Mouse (Mus musculus): ENCODE measurements at regions not wholly inside any gene's neighbourhood (a gene's known extent, or its start where the extent isn't known, plus 50 kb on each side); places are given as distances from the start of the nearest gene placed in this dataset.

DNA sequence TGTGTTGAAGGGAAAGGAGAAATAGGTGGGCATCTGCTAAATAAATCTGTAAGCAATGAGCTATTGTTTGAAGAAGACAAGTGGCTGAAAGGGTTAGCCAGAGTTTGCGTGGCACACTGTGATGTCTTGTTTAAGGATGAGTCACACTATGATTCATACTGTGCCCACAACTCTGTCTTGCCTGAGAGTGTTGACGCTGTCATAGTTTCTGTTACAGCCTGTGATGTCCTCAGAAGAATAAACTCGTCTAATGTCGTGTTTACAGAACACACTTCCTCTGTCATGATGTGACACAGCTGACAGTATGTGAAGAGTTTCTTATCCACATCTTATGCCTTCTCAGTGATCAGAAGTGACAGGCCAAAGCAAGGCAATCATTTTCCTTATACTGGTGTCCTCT, 274.5 kb upstream of the Tmem132c start:
- Histone ChIP-seq H3K27ac (ENCODE audit: low read length) (no peak overlapping the region), H3K4me1 (ENCODE audit: insufficient read depth, low read depth, low read length) (no peaks in the 10 kb centered on the region), H3K4me3 (ENCODE audit: low read depth, low read length) (no peak overlapping the region), H3K4me2 (replicated peaks; ENCODE audit: low read depth, low read length) (no peak overlapping the region), H3K36me3 (ENCODE audit: insufficient read depth, low read length) (no peaks in the 10 kb centered on the region), H3K9ac (replicated peaks; ENCODE audit: low read depth) (no peak overlapping the region), H3K9me3 (ENCODE audit: low read length) (no peaks in the 10 kb centered on the region), H3K27me3 (replicated peaks; ENCODE audit: insufficient read depth, low read length) (no peaks in the 10 kb centered on the region)
- ATAC-seq (peak; percentile 85), DNase-seq (ENCODE audit: low spot score) (peak; percentile 51)
- TF ChIP-seq CTCF (IDR thresholded peaks at IDR 0.05) (no peak), EP300 (IDR thresholded peaks at IDR 0.05) (peak; percentile 68)
- 34% methylated on average over 4 of the region's 4 CpGs for WGBS

DNA sequence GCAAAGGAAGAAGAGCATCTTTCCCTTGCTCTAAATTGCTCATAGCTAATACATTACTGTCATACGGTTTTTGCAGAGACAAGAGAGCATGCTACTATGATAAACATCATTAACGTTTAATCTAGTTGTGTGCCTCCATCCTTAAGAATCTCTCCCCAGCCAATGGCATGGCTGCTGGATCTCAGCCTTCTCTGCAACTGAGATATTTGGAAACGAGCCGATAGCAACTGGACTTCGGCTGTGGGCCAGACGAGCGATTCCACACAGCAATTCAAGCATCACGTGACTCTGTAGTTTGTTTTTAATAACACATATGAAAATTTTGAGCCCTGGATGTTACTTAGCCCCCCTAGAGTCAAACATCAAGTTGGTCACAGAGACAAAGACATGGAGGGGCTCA, 272.2 kb upstream of the Tmem132c start:
- no peak overlapping the region for H3K4me3 ChIP-seq (ENCODE audit: low read depth, low read length)
- H3K27me3 ChIP-seq (replicated peaks; ENCODE audit: insufficient read depth, low read length) = no peaks in the 10 kb centered on the region
- no peaks in the 10 kb centered on the region for H3K36me3 ChIP-seq (ENCODE audit: insufficient read depth, low read length)
- no peaks in the 10 kb centered on the region for H3K9me3 ChIP-seq (ENCODE audit: low read length)
- 66% methylated on average over 8 of the region's 8 CpGs for WGBS
- H3K4me2 ChIP-seq (replicated peaks; ENCODE audit: low read depth, low read length) = no peak overlapping the region
- H3K9ac ChIP-seq (replicated peaks; ENCODE audit: low read depth) = no peak overlapping the region
- H3K4me1 ChIP-seq (ENCODE audit: insufficient read depth, low read depth, low read length) = no peaks in the 10 kb centered on the region
- no peak overlapping the region for H3K27ac ChIP-seq (ENCODE audit: low read length)
- ATAC-seq (no peak), DNase-seq (ENCODE audit: low spot score) (peak; percentile 51)
- TF ChIP-seq EP300 (IDR thresholded peaks at IDR 0.05) (no peak), CTCF (IDR thresholded peaks at IDR 0.05) (no peak)

DNA sequence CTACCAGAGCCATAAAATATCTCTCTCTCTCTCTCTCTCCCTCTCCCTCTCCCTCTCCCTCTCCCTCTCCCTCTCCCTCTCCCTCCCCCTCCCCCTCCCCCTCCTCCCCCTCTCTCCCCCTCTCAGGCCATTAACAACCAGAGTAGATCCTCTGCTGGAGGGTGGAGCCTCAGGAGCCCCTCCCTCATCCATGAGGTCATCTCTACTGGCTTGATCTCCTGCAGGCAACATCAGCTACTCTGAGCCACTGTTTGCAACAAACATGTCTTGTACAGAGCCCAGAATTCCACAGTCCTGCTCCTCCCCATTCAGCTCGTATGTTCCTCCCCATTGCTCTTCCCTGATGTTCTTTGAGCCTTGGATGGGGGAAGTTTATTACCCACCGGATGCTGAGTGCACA, 270.3 kb upstream of the Tmem132c start:
- H3K27me3 ChIP-seq (replicated peaks; ENCODE audit: insufficient read depth, low read length) = no peaks in the 10 kb centered on the region
- H3K36me3 ChIP-seq (ENCODE audit: insufficient read depth, low read length) = no peaks in the 10 kb centered on the region
- ATAC-seq (no peak), DNase-seq (ENCODE audit: low spot score) (no peak)
- no peaks in the 10 kb centered on the region for H3K9me3 ChIP-seq (ENCODE audit: low read length)
- no peak overlapping the region for H3K9ac ChIP-seq (replicated peaks; ENCODE audit: low read depth)
- no peak overlapping the region for H3K27ac ChIP-seq (ENCODE audit: low read length)
- no peaks in the 10 kb centered on the region for H3K4me1 ChIP-seq (ENCODE audit: insufficient read depth, low read depth, low read length)
- 35% methylated on average over 2 of the region's 2 CpGs for WGBS
- TF ChIP-seq EP300 (IDR thresholded peaks at IDR 0.05) (no peak), CTCF (IDR thresholded peaks at IDR 0.05) (no peak)
- no peak overlapping the region for H3K4me2 ChIP-seq (replicated peaks; ENCODE audit: low read depth, low read length)
- H3K4me3 ChIP-seq (ENCODE audit: low read depth, low read length) = no peak overlapping the region

DNA sequence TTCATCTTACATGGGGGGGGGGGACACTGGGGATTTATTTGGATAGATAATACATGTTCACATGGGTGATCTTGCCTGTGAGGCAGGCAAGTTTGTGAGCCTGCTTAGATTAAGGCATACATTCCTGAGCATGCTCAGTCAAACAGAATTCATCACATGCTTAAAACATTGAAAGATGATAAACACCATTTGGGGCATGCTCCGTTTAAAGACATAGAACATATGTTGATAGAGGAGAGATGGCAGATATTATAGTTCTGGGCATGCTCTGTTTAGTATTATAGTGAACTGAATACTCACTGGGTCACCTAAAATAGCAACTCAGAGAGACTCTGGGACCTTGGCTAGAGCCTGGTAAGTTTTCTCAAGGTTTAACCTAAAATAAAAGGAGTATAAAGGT, 269.6 kb upstream of the Tmem132c start:
- Histone ChIP-seq H3K27ac (ENCODE audit: low read length) (no peak overlapping the region), H3K4me3 (ENCODE audit: low read depth, low read length) (no peak overlapping the region), H3K36me3 (ENCODE audit: insufficient read depth, low read length) (no peaks in the 10 kb centered on the region), H3K9ac (replicated peaks; ENCODE audit: low read depth) (no peak overlapping the region), H3K4me2 (replicated peaks; ENCODE audit: low read depth, low read length) (no peak overlapping the region), H3K9me3 (ENCODE audit: low read length) (no peaks in the 10 kb centered on the region), H3K4me1 (ENCODE audit: insufficient read depth, low read depth, low read length) (no peaks in the 10 kb centered on the region), H3K27me3 (replicated peaks; ENCODE audit: insufficient read depth, low read length) (no peaks in the 10 kb centered on the region)
- no peak for DNase-seq (ENCODE audit: low spot score)
- no peak for TF ChIP-seq CTCF (IDR thresholded peaks at IDR 0.05)
- no peak for TF ChIP-seq EP300 (IDR thresholded peaks at IDR 0.05)
- 27% methylated on average over 1 of the region's 1 CpGs for WGBS
- no peak for ATAC-seq

DNA sequence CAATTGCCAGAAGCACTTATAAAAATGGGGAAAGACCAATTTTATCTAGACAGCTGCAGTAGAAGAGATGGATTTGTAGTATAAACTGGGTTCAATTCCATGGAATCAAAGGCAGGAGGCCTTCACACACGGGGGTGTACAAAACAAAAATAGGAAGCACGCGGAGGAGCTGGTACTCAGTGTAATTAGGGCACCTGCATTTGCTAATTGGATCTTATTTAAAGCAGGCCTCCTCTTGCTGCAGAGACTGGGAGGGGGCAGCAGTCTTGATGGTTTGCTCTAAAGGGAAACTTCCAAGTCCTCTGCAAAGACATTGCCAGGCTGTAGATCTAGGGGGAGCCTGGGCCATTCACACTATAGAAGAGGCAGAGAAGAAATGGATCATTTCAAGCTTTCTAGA, 268.2 kb upstream of the Tmem132c start:
- Histone ChIP-seq H3K9ac (replicated peaks; ENCODE audit: low read depth) (no peak overlapping the region), H3K4me2 (replicated peaks; ENCODE audit: low read depth, low read length) (no peak overlapping the region), H3K27ac (ENCODE audit: low read length) (no peak overlapping the region), H3K27me3 (replicated peaks; ENCODE audit: insufficient read depth, low read length) (no peaks in the 10 kb centered on the region), H3K9me3 (ENCODE audit: low read length) (no peaks in the 10 kb centered on the region), H3K4me1 (ENCODE audit: insufficient read depth, low read depth, low read length) (no peaks in the 10 kb centered on the region), H3K36me3 (ENCODE audit: insufficient read depth, low read length) (no peaks in the 10 kb centered on the region), H3K4me3 (ENCODE audit: low read depth, low read length) (no peak overlapping the region)
- DNase-seq (ENCODE audit: low spot score) (no peak), ATAC-seq (no peak)
- WGBS = 60% methylated on average over 3 of the region's 3 CpGs
- TF ChIP-seq EP300 (IDR thresholded peaks at IDR 0.05) (no peak), CTCF (IDR thresholded peaks at IDR 0.05) (no peak)

DNA sequence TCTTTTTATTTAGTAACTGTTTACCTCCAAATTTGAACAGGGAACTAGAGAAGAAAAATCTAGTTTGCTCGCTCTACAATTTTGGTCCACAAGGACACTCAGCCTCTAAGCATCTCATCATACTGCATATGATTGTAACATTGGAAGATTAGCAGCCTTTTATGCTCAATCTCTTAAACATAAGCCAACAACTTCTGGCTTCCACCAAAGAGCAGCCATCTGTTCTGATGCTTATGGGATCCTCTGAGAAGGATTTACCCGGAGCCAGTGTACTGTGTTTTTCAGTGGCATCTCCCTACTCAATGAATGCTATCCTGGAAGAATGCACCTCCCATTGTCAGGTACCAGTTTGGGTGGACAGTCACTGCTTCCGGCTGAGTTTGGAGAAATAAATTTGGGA, 267.0 kb upstream of the Tmem132c start:
- H3K27ac ChIP-seq (ENCODE audit: low read length) = no peak overlapping the region
- H3K9me3 ChIP-seq (ENCODE audit: low read length) = no peaks in the 10 kb centered on the region
- H3K4me3 ChIP-seq (ENCODE audit: low read depth, low read length) = no peak overlapping the region
- no peak for ATAC-seq
- DNase-seq (ENCODE audit: low spot score) = no peak
- TF ChIP-seq CTCF (IDR thresholded peaks at IDR 0.05) (no peak), EP300 (IDR thresholded peaks at IDR 0.05) (no peak)
- WGBS = 87% methylated on average over 3 of the region's 3 CpGs
- no peaks in the 10 kb centered on the region for H3K36me3 ChIP-seq (ENCODE audit: insufficient read depth, low read length)
- no peak overlapping the region for H3K4me2 ChIP-seq (replicated peaks; ENCODE audit: low read depth, low read length)
- no peaks in the 10 kb centered on the region for H3K27me3 ChIP-seq (replicated peaks; ENCODE audit: insufficient read depth, low read length)
- no peaks in the 10 kb centered on the region for H3K4me1 ChIP-seq (ENCODE audit: insufficient read depth, low read depth, low read length)
- H3K9ac ChIP-seq (replicated peaks; ENCODE audit: low read depth) = no peak overlapping the region

DNA sequence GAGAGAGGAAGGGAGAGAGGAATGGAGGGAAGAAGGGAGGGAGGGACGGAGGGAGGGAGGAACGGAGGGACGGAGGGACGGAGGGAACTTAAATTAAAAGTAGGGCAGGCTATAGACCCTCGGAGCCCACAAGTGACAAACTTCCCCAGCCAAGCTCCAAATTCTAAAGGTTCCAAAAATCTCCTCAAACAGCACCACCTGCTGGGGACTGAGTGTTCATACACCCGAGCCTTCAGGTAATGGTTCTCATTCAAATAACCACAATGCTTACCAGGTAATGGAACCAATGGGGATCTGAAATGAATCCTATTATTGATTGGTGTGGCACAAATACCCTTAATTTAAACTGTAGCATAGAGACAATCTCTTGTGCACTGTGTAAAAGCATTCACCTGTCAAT, 246.0 kb upstream of the Tmem132c start:
- H3K27me3 ChIP-seq (replicated peaks; ENCODE audit: insufficient read depth, low read length) = no peaks in the 10 kb centered on the region
- H3K27ac ChIP-seq (ENCODE audit: low read length) = no peak overlapping the region
- H3K4me1 ChIP-seq (ENCODE audit: insufficient read depth, low read depth, low read length) = no peaks in the 10 kb centered on the region
- ATAC-seq = no peak
- H3K4me2 ChIP-seq (replicated peaks; ENCODE audit: low read depth, low read length) = no peak overlapping the region
- H3K4me3 ChIP-seq (ENCODE audit: low read depth, low read length) = no peak overlapping the region
- TF ChIP-seq CTCF (IDR thresholded peaks at IDR 0.05) (peak; percentile 28; the same call in 1 of the 2 replicates), EP300 (IDR thresholded peaks at IDR 0.05) (no peak)
- 48% methylated on average over 6 of the region's 6 CpGs for WGBS
- H3K9ac ChIP-seq (replicated peaks; ENCODE audit: low read depth) = no peak overlapping the region
- DNase-seq (ENCODE audit: low spot score) = no peak
- no peaks in the 10 kb centered on the region for H3K9me3 ChIP-seq (ENCODE audit: low read length)
- H3K36me3 ChIP-seq (ENCODE audit: insufficient read depth, low read length) = no peaks in the 10 kb centered on the region
